Mouse (Mus musculus) cerebellum, postnatal 4 days (tissue): Measurements from ENCODE around the gene Tacc2.
A peak's percentile ranks its signal among the peaks of the same experiment; 100 is the strongest.

Source experiments
- DNase-seq, 2 experiments: peaks; one replicate each; pipeline ENCODE4 v3.0.0; 2022; ENCODE audit warnings: low spot score in 2 of 2, mixed read lengths in 1 of 2

Tacc2 gene

GRCm38 (mm10) chr7:130770707-130771106 is 193.5 kb downstream of the Tacc2 start:
- DNase-seq, result peak; percentile 71 to 83

GRCm38 (mm10) chr7:130773171-130773830 is 196.1 kb downstream of the Tacc2 start:
- DNase-seq, result no peak

GRCm38 (mm10) chr7:130773914-130774630 is 196.8 kb downstream of the Tacc2 start, which contains the start of gene Btbd16:
Gene Btbd16 (plus strand): TSS chr7:130774069.
- no peak for DNase-seq

- DNase-seq, result no peak
Observed at GRCm38 (mm10) chr7:130780866-130781419, 203.7 kb downstream of the Tacc2 start.

- DNase-seq, result no peak
Observed at GRCm38 (mm10) chr7:130782501-130783050, 205.3 kb downstream of the Tacc2 start.

- DNase-seq, result no peak
Observed at GRCm38 (mm10) chr7:130785923-130786575, 208.8 kb downstream of the Tacc2 start.

GRCm38 (mm10) chr7:130786708-130787107 is 209.5 kb downstream of the Tacc2 start:
- no peak for DNase-seq

- DNase-seq, result no peak
Observed at GRCm38 (mm10) chr7:130787537-130787936, 210.3 kb downstream of the Tacc2 start.

- DNase-seq, result no peak
Observed at GRCm38 (mm10) chr7:130788950-130789349, 211.7 kb downstream of the Tacc2 start.

GRCm38 (mm10) chr7:130789456-130789855 is 212.2 kb downstream of the Tacc2 start:
- DNase-seq, result no peak

GRCm38 (mm10) chr7:130793671-130794070 is 216.4 kb downstream of the Tacc2 start:
- no peak for DNase-seq

GRCm38 (mm10) chr7:130796786-130797185 is 219.5 kb downstream of the Tacc2 start:
- no peak for DNase-seq

- no peak for DNase-seq
Observed at GRCm38 (mm10) chr7:130797524-130797923, 220.3 kb downstream of the Tacc2 start.

- no peak for DNase-seq
Observed at GRCm38 (mm10) chr7:130799418-130799817, 222.2 kb downstream of the Tacc2 start.

- DNase-seq, result no peak
Observed at GRCm38 (mm10) chr7:130800681-130801080, 223.4 kb downstream of the Tacc2 start.

- DNase-seq, result no peak
Observed at GRCm38 (mm10) chr7:130801811-130802210, 224.6 kb downstream of the Tacc2 start.

- DNase-seq, result no peak
Observed at GRCm38 (mm10) chr7:130803251-130803825, 226.1 kb downstream of the Tacc2 start.

- DNase-seq, result no peak
Observed at GRCm38 (mm10) chr7:130804991-130805390, 227.8 kb downstream of the Tacc2 start.

- no peak for DNase-seq
Observed at GRCm38 (mm10) chr7:130807749-130808148, 230.5 kb downstream of the Tacc2 start.

- DNase-seq, result no peak
Observed at GRCm38 (mm10) chr7:130808694-130809093, 231.5 kb downstream of the Tacc2 start.

- DNase-seq, result no peak
Observed at GRCm38 (mm10) chr7:130810238-130810637, 233.0 kb downstream of the Tacc2 start.

GRCm38 (mm10) chr7:130812407-130812806 is 235.2 kb downstream of the Tacc2 start:
- no peak for DNase-seq
